Mouse (Mus musculus): ENCODE results near the gene Fcgr1.
"Not testable (repeated sequence)": the region's sequence is repeated elsewhere in the genome, so short reads cannot be mapped to it uniquely, and the experiment has no call there.

The Fcgr1 gene

GRCm38 (mm10) chr3:96323806-96324205, 30.0 kb upstream of the Fcgr1 start:
- not testable (repeated sequence) for DNase-seq

DNA sequence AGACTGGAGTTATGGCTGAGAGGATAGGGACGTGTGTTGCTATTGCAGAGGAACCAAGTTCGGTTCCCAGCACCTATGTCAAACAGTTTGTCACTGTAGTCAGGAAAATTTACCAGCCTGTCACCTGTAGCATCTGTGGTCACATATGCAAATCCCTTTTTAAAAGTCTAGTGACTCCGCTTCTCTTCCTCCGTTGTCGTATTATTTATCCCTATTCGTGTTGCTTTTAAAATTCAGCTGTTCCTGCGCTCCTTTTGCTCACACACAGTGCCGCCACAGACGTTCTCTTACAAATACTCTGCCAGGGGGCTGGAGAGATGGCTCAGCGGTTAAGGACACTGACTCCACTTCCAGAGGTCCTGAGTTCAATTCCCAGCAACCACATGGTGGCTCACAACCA, 28.8 kb upstream of the Fcgr1 start:
- DNase-seq = no peak

- no peak for DNase-seq
These were observed 28.1 kb upstream of the Fcgr1 start for GRCm38 (mm10) chr3:96321891-96322290.

DNA sequence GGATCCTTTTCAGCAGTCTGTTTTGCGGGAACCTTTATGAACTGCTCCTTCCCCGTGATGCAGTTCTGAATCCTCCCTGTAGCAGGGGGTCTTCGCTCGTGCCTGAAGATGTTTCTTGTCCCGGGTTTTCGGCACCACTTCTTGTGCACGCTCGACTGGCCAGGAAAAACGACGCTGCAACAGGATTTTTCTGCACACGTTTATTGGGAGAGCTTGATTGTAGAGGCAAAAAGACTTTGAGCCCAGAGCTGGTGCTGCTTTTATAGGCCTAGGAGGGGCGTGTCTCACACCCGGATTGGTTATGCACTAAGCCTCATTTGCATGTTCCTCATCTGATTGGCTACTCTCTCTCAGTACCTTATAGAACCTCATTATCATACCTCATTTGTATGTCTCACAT, 26.2 kb upstream of the Fcgr1 start:
- not testable (repeated sequence) for DNase-seq

- DNase-seq = no peak
These were observed 18.8 kb upstream of the Fcgr1 start for GRCm38 (mm10) chr3:96312341-96313098.

GRCm38 (mm10) chr3:96309441-96309840, 15.7 kb upstream of the Fcgr1 start:
- DNase-seq = no peak

- DNase-seq = no peak
These were observed 12.7 kb upstream of the Fcgr1 start for GRCm38 (mm10) chr3:96306506-96306905.

DNA sequence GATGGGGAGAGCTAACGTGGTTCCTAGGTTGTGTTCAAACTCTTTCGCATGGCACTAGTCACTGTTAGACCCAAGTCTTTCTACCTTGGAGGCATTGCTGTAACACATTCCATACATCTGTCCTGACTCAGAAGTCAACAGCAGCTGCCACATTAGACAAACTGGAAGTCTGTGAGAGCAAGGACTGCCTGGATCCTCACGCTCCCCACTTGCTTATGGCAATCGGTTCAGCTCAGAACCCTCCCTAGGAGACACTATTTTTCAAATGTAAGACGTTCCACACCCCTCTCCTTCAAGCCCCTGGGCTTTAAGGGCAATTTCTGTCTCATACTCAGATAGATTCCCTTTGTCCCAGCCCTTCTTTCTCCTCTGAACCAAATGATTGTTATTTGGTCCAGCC, 8.3 kb upstream of the Fcgr1 start:
- DNase-seq = no peak

DNA sequence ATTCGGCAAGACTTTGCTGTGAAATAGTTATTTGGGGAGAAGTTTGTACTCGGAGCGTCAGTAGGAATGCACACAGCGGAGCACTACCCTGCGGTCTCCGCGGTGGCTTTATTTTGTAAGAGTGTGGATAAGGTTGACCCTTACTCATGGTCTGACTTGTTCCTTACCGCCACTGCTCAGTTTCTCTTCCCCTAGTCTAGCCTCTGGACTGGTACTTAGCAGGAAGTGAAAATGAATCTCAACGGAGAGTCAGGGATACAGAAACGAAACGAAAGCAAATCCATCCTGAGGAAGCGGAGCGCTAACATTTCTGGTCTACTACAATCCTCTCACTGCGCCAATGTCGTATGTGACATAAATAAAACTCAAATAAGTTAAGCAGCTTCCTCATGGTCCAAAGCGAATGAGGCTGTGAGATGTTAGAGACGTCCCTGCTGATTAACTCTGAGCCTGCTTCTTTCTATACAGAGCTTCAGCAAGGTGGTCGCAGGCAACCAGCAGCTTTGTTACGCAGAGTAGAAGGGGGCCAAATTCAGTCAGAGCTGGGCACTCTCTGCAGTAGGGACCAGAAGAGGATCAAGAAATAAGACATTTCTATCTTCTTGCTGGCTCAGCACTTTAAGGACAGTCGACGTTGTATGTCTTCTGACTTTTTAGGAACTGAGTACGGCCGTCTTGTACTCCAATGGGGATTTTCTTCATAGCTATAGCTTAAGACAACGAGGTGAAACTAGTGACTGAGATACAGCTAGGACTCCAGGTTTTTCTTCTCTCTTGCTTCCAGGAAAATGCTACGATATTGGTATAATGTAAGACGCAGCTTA, 7.1 kb upstream of the Fcgr1 start:
- DNase-seq = no peak

DNA sequence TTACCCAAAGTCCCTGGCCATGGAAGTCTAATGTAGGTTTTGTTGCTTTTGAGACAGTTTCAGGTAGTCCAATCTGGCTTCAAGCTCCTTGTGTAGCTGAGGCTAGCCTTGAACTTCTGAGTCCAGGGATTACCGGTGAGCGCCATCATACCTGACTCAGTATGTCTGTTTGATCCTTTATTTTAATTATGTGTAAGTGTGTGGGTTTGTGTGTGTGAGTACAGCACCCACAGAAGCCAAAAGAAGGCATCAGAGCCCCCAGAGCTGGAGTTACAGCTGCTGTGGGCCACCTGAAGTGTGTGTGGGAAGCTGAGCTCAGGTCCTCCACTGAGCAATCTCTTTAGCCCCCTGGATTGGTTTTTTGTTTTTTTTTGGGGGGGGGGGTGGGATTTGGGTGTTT, 5.8 kb upstream of the Fcgr1 start:
- no peak for DNase-seq

DNA sequence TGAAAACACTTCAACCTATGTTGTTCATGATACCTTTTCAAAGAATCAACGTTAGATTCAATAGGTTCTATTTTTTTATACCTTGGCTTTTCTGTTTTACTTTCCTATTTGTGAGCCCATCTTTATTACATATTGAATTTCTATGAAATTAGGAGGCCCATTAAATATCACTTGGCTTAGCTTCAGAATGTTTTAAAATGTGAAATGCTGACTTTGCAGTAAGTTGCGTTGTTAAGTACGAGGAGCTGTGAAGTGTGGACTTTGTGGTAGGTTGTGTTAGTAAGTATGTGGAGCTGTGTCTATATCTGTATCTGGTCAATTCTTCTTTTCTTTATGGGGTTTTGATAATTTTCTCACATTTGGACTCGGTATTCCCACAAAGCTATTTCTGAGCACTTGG, 4.6 kb upstream of the Fcgr1 start:
- no peak for DNase-seq

DNA sequence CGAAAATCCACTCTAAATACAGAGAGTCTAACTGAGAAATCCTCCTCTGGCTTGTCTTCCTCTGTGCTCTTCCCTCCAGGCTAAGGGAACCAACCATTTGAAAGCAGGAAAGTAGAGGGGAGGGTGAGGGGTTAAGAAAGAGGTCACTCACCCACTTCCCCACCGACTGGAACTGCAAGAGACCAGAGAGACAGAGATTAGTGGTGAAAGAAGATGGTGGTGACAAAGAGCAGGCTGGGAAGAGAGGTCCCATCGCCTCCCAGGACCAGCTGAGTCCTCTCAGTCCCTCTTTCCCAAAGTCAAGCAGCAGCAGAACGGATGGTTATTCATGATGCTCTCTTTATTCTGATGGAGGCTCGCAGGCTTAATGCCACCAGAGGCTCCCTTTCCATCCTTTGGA, 401 bp downstream of the Fcgr1 start:
- no peak for DNase-seq

DNA sequence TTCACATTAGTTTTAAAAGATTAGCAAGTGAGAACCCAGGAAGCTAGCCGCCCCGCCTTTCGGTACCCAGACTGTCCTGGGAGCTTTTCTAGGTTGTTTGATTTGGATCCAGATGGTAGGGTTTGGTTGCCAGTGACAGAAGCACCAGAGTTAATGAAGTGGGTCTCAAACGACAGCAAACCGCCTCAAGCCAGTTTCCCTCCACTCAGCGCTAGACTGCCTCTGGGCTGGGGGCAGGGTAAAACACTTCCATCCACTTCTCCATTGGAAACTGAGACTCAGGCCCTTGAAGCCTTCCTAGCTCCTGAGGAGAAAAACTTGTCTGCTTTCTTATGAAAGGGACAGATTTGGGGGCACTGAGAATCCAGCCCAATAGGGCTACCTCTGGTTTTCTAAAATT, 1.1 kb downstream of the Fcgr1 start:
- no peak for DNase-seq

GRCm38 (mm10) chr3:96290727-96291126, 3.0 kb downstream of the Fcgr1 start:
- DNase-seq = not testable (repeated sequence)

DNA sequence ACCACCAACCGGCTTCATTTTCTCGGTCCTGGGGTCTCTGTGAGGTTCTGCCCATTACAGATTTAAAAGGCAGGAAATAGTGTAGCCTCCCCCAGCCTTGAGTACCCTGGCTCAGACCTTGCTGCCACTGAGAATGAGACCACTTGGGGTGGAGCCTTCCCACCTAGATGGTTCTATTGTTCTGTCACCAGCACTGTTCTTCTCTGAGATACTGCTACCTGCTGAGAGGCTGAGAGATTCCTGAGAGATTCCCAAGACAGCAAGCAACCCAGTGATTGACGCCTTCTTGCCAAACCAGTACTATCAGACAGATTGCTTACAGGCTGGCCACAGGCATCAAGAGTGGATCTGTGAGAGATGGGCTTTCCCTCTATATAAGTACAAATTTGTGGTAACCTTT, 4.6 kb downstream of the Fcgr1 start:
- no peak for DNase-seq

DNA sequence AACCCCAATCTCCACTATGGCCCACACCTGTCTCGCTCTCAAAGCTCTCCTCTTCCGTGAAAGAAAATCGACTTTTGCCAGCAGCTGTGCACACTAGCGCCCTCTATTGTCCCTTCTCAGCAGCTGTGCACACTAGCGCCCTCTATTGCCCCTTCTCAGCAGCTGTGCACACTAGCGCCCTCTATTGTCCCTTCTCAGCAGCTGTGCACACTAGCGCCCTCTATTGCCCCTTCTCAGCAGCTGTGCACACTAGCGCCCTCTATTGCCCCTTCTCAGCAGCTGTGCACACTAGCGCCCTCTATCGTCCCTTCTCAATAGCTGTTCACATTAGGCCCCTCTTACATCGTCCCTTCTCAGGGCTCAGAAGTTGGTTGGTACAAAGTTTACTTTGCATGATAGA, 6.4 kb downstream of the Fcgr1 start:
- DNase-seq = not testable (repeated sequence)

GRCm38 (mm10) chr3:96284457-96284856, 9.3 kb downstream of the Fcgr1 start:
- DNase-seq = no peak

- DNase-seq = no peak
These were observed 13.1 kb downstream of the Fcgr1 start for GRCm38 (mm10) chr3:96280660-96281059.

DNA sequence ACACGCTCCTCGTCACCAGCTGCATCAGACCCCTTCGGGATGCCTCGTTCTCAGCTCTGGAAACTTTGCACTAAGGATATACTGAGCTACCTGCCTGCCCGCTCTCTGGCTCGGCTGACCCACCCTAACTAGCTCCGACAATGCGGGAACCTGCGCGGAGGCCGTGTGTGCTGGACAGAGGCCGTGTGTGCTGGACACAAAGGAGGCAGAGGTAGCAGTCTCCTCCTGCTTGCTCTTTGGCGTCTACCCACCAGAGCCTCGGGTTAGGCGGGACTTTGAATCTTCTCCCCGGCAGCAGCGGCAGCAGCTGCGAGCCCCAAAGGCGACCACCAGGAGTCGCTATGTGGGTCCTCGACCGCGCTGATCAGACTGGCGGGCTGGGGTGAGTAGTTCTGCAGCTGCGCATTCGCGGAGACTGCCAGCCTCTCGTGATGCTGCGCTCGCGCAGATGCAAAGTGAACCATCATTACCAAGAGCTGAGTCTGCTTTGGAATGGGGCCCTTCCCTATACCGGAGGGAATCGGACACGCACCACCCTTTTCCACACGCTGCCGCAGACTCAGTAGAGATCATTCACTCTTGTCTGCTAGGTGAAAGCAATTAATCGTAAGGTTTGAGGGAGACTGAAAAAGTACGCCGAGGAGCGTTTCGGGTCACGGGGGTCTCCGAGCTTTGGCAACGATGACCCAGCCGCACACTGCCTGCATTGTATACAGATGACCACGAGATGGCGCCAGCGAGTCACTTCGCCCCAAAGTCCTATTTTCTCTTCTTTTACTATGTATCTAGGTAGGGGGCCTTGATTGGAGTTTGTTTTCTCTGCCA, 15.8 kb downstream of the Fcgr1 start:
- DNase-seq = peak; percentile 88 to 90

GRCm38 (mm10) chr3:96277428-96277799, 16.4 kb downstream of the Fcgr1 start:
- peak; percentile 47 to 49 for DNase-seq

DNA sequence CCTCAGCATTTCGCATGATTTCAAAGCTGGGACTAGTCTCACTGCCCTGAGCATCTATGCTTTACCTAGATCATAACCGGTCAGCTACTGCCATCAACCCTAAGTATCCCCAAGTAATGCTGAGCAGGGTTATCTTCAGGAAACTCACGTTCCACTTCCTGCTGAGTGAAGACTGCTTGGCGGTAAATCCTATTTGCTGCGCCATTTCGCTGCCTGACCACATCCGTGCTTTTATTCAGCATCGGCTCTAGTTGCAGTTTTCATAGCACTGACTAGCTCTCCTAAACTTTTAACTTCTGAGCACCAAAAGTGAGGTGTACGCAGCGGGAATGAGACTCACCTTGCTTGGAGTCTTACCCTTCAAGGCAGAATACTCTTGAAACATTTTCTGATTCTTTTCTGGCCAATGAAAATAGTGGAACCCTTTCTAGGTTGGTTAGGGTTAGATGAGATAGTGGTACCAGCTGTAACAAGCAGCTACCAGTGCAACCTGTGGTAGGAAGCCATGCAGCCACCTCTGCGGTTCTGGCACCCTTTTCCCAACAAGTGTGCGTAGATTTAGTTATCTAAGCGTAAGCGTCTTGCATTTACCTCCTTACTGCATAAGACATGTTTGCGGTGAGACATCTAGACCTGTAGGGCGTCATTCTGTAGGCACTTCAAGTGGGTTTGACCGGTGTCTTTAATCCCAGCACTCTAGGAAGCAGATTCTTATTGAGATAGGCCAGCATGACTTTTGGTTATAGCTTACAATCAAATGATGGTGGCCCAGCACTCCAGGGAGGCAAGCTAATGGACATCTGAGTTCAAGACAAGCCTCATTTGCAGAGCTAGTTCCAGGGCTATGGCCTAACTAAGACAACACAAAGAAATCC, 19.9 kb downstream of the Fcgr1 start:
- DNase-seq = no peak

All from cerebellum, adult 18-20 months (tissue).